Mouse (Mus musculus) small intestine, adult 2 months (tissue): ENCODE results near the gene Prkd3. TPM values are rescaled to one million over a fixed set of nuclear protein-coding genes. Genes with fewer than 3 reads are reported as not detected.

Experiments used
- H3K27ac ChIP-seq: fragments of 200-500 bp; 2 replicates; pipeline ENCODE4 v1.5.1; 2012; ENCODE audit warnings: low read depth, low read length, control low read depth, inconsistent platforms; ENCODE audit not compliant: insufficient read depth
- H3K27me3 ChIP-seq: fragments of 200-500 bp; 2 replicates; pipeline ENCODE4 v1.6.1; 2012; ENCODE audit warnings: mild to moderate bottlenecking, moderate library complexity, low read length, inconsistent platforms; ENCODE audit not compliant: control insufficient read depth, insufficient read depth
- H3K36me3 ChIP-seq: fragments of 200-500 bp; 2 replicates; pipeline ENCODE4 v1.6.1; 2012; ENCODE audit warnings: mild to moderate bottlenecking, low read length, control low read depth, inconsistent platforms; ENCODE audit not compliant: control insufficient read depth, insufficient read depth
- H3K4me1 ChIP-seq: fragments of 200-500 bp; 2 replicates; pipeline ENCODE4 v1.6.1; 2012; ENCODE audit warnings: low read length, inconsistent platforms, mixed read lengths; ENCODE audit not compliant: control insufficient read depth, insufficient read depth, insufficient read length
- H3K4me3 ChIP-seq: fragments of 200-500 bp; 2 replicates; pipeline ENCODE4 v1.5.1; 2012; ENCODE audit warnings: low read depth, mild to moderate bottlenecking, control low read depth, inconsistent platforms, low read length, moderate library complexity
- CTCF ChIP-seq: fragments of 200-500 bp; IDR thresholded peaks from 2 replicates; pipeline ENCODE4 v1.5.1; 2012; ENCODE audit warnings: low read depth, mild to moderate bottlenecking, control low read depth, inconsistent platforms, low read length, moderate library complexity, mixed read lengths; ENCODE audit not compliant: insufficient replicate concordance, insufficient read length; ENCODE audit errors: extremely low read depth
- POLR2A ChIP-seq: fragments of 200-500 bp; IDR thresholded peaks from 2 replicates; pipeline ENCODE4 v1.6.1; 2012; ENCODE audit warnings: low read depth, mild to moderate bottlenecking, control low read depth, inconsistent platforms, low read length, moderate library complexity
- WGBS: fragments of 180-500 bp; shearing (Covaris S2); methylation state at CpG from one replicate; pipeline ENCODE4 v1.1.7; 2018; 5-methylcytosine and 5-hydroxymethylcytosine counted together
- polyA plus RNA-seq: library from polyadenylated mRNA; depleted of rRNA; stranded (reverse); fragments of >200 nt; gene quantifications from 2 replicates; pipeline ENCODE4 v1.2.3, GENCODE M21; 2012; rRNA removed

Prkd3 gene
- 1.5 and 1.6 TPM in 2 replicates for polyA plus RNA-seq

- H3K27ac ChIP-seq: peak within 1 kb of the TSS; percentile 14
Measured at GRCm38 (mm10) chr17:79020208-79020983, at the start of gene Prkd3. Gene Prkd3, minus strand, starts transcription at chr17:79020816.

DNA sequence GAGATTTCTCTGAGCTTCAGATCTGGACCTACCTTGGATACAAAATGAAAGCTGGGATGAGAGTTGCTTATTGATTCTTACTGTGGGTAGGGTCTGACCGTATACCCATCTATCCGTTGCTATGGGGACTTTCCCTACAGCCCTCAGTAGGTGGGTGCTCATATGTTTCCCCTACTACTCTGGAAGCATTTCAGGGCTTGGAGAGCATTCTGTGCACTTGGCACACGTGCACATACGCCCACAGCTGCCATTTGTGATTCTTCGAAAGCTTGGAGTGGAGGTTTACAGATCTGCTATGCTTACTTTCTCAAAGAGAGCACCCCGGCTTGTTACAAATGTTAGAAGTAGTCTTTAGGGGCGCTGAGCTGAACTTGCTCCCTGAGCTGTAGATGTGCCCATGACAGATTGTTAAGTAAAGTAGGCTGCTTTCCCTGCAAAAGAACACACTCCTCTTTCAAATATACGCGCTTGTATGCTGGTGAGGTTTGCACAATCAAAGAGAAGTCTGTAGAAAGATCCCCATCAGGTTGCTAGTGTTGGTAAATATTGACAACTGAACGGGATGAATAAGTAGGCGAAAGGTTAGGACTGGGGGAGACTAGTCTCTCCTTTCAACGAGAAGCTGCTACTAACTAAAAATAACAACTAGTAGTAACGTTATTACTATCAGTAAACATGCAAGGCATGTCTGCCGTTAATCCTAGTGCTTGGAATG, 49.3 kb upstream of the Prkd3 start:
- 71% methylated on average over 14 of the region's 14 CpGs for WGBS

More at GRCm38 (mm10) chr17:79020208-79020983, at the start of gene Prkd3:
- Histone ChIP-seq H3K4me1 (no peaks in the 10 kb centered on the region; the same call in 1 of the 2 replicates), H3K4me3 (peak within 1 kb of the TSS; percentile 72), H3K36me3 (no peaks in the 10 kb centered on the region), H3K27me3 (peaks cover 7% of the 10 kb centered on the region; the same call in 1 of the 2 replicates)
- TF ChIP-seq CTCF: no peak
- no peak for TF ChIP-seq POLR2A
- under 1% methylated on average over 105 of the region's 113 CpGs for WGBS

DNA sequence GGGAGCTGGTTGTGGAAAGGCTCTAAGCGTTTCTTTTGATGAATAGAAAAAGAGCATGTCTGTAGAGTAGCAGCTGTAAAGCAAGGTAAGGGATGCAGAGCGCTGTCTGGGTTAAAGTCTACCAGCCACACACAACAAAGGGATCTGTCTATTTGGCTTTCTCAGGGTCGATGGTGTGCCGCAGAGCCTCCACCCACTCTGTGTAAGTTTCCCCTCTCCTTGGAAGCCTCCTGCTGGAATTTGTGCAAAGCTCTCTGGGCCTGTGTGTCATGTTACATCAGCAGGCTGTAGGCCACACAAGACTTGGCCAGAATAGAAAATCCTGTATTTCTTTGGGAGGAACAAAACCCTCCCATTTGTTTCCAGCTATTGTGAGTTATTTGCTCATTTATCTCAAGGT, 48.4 kb upstream of the Prkd3 start:
- WGBS: 36% methylated on average over 4 of the region's 4 CpGs
- Histone ChIP-seq H3K27me3 (no peaks in the 10 kb centered on the region), H3K27ac (no peak overlapping the region), H3K36me3 (no peaks in the 10 kb centered on the region), H3K4me3 (no peak overlapping the region), H3K4me1 (no peaks in the 10 kb centered on the region)
- TF ChIP-seq POLR2A (no peak), CTCF (no peak)

More for the DNA sequence above, 49.3 kb upstream of the Prkd3 start:
- Histone ChIP-seq H3K27me3 (no peaks in the 10 kb centered on the region), H3K27ac (no peak overlapping the region), H3K36me3 (no peaks in the 10 kb centered on the region), H3K4me3 (no peak overlapping the region), H3K4me1 (no peaks in the 10 kb centered on the region)
- TF ChIP-seq POLR2A: no peak
- TF ChIP-seq CTCF: no peak

- H3K27ac ChIP-seq: no peak overlapping the region
- no peaks in the 10 kb centered on the region for H3K36me3 ChIP-seq
- H3K4me1 ChIP-seq: no peaks in the 10 kb centered on the region
- WGBS: 64% methylated on average over 7 of the region's 7 CpGs
- H3K4me3 ChIP-seq: no peak overlapping the region
- no peaks in the 10 kb centered on the region for H3K27me3 ChIP-seq
- no peak for TF ChIP-seq POLR2A
- TF ChIP-seq CTCF: no peak
Measured at GRCm38 (mm10) chr17:79068581-79068980, 48.0 kb upstream of the Prkd3 start.

DNA sequence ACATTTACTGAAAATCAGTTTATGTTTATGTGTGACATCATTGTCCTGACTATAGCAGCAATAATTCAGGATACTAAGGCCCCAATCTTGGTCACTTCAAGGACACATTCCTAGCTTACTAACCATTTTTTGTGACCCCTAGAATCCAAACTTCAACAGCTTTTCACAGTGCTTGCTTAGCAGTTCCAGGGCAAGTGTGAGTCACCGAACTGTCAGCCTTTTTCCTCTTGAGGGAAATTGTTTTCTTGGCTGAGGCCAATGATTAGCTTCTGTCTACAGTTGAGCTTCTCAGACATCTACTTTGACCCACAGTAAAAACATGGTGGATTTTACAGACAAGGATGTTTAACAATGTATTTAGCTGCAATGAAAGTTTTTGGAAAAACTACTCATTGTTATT, 43.6 kb upstream of the Prkd3 start:
- no peak overlapping the region for H3K4me3 ChIP-seq
- TF ChIP-seq CTCF: no peak
- no peak for TF ChIP-seq POLR2A
- H3K36me3 ChIP-seq: no peaks in the 10 kb centered on the region
- H3K27me3 ChIP-seq: no peaks in the 10 kb centered on the region
- WGBS: 54% methylated on average over 1 of the region's 1 CpGs
- H3K27ac ChIP-seq: no peak overlapping the region
- no peaks in the 10 kb centered on the region for H3K4me1 ChIP-seq

DNA sequence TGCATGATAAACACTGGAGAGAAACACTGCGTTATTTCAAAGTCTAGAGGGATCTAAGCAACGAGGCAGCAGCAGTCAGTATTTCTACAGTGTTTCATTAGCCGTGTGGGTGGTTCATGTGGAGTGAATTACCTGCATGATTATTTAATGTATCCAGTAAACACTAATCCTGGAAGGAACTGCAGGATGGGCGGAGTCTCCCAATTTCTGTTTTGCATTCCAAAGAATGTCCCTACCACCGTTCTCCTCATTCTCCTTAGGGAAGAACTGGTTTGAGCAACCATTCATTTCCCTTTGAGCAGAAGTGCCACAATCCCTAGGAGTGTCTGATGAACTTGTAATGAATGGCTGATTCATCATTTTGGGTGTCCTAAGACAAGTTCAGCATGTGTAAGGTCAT, 39.6 kb upstream of the Prkd3 start:
- Histone ChIP-seq H3K4me3 (no peak overlapping the region), H3K4me1 (no peaks in the 10 kb centered on the region), H3K27ac (no peak overlapping the region), H3K36me3 (no peaks in the 10 kb centered on the region), H3K27me3 (no peaks in the 10 kb centered on the region)
- WGBS: 68% methylated on average over 5 of the region's 5 CpGs
- TF ChIP-seq POLR2A (no peak), CTCF (no peak)

GRCm38 (mm10) chr17:79058271-79058670, 37.7 kb upstream of the Prkd3 start:
- H3K27ac ChIP-seq: no peak overlapping the region
- no peak overlapping the region for H3K4me3 ChIP-seq
- WGBS: 73% methylated on average over 6 of the region's 6 CpGs
- H3K36me3 ChIP-seq: no peaks in the 10 kb centered on the region
- no peaks in the 10 kb centered on the region; the same call in 1 of the 2 replicates for H3K27me3 ChIP-seq
- no peak for TF ChIP-seq POLR2A
- TF ChIP-seq CTCF: no peak
- no peaks in the 10 kb centered on the region for H3K4me1 ChIP-seq
